In the genomic region with DNA sequence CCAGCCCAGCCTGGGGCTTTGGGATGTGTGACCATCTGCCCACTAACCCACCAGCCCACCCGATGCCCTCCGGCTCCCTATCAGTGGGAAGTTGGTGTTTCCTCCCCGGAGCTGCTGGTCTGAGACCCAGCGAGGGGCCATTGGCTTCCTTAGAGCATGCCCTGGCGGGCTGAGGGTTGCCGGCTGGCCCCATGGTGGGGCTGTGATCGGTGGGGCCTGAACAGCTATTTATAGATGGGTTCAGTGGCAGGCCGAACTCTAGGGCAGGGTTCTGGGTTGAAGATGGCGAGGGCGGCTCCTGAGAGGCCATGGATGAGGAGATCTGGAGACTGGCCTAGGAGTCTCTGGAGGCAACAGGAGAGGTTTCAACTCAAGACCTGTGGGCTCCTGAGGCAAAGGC, we compare ENCODE assay signal across 15 mouse cellular contexts. TPM values are rescaled to one million over a fixed set of nuclear protein-coding genes. Genes with fewer than 3 reads are reported as not detected.
DNase-seq lines count a peak whose midpoint lies in the region; ATAC-seq and TF ChIP-seq lines count a peak whose summit lies in the region.
"Had no signal": no experiment of that assay in that cellular context is flagged by ENCODE, and none has a peak within 500 bp of the region (broad histone marks: within the 10 kb centered on the region; RNA-seq: fewer than 3 reads in every experiment).

No protein-coding gene starts in this region.

- no peak for DNase-seq in gastrocnemius, adult 2 months
- DNase-seq in gastrocnemius, postnatal 14 days = no peak
- DNase-seq in lung, postnatal 25 days (ENCODE audit: low spot score) = no peak
- DNase-seq in limb, embryonic 10.5 days (ENCODE audit: low spot score) = no peak
- peak; percentile 53 to 76 for DNase-seq in spleen, postnatal 4 days (ENCODE audit: low spot score in 2 of 2)
- DNase-seq: cerebellum, postnatal 10 days; kidney, postnatal 25 days; midbrain, embryonic 14.5 days had no signal

- peak overlapping the region; percentile 56 for H3K4me3 ChIP-seq in gastrocnemius, adult 2 months
- H3K4me3 ChIP-seq in lung, embryonic 16.5 days (ENCODE audit: low read length) = no peak overlapping the region
- H3K4me3 ChIP-seq in limb, embryonic 10.5 days = 0 out of 2 replicates have a peak overlapping the region, but pooled peaks have one; percentile 4
- H3K4me3 ChIP-seq: hindbrain, embryonic 10.5 days; neural tube, embryonic 15.5 days had no signal

- H3K9me3 ChIP-seq in lung, embryonic 16.5 days (ENCODE audit: control insufficient read depth, low read length) = no peaks in the 10 kb centered on the region
- no peaks in the 10 kb centered on the region for H3K9me3 ChIP-seq in limb, embryonic 10.5 days (replicated peaks)
- H3K9me3 ChIP-seq: hindbrain, embryonic 10.5 days; neural tube, embryonic 15.5 days had no signal

- no peaks in the 10 kb centered on the region for H3K27me3 ChIP-seq in lung, embryonic 16.5 days (ENCODE audit: control insufficient read depth, insufficient read depth, low read depth, low read length)
- H3K27me3 ChIP-seq in limb, embryonic 10.5 days (ENCODE audit: low read depth, poor library complexity, severe bottlenecking) = no peaks in the 10 kb centered on the region
- H3K27me3 ChIP-seq: neural tube, embryonic 15.5 days had no signal

- no peak overlapping the region for H3K4me2 ChIP-seq in lung, embryonic 16.5 days (ENCODE audit: low read depth, low read length)
- H3K4me2 ChIP-seq: neural tube, embryonic 15.5 days had no signal

- TF ChIP-seq CTCF in gastrocnemius, adult 2 months (IDR thresholded peaks at IDR 0.05) = no peak

- H3K27ac ChIP-seq in gastrocnemius, adult 2 months = peak overlapping the region; percentile 59
- H3K27ac ChIP-seq in lung, embryonic 16.5 days (ENCODE audit: low read length) = no peak overlapping the region
- H3K27ac ChIP-seq in limb, embryonic 10.5 days = no peak overlapping the region
- H3K27ac ChIP-seq: neural tube, embryonic 15.5 days had no signal

- no peaks in the 10 kb centered on the region for H3K36me3 ChIP-seq in lung, embryonic 16.5 days (ENCODE audit: control insufficient read depth, insufficient read depth, low read length)
- no peaks in the 10 kb centered on the region for H3K36me3 ChIP-seq in limb, embryonic 10.5 days
- H3K36me3 ChIP-seq: hindbrain, embryonic 10.5 days; neural tube, embryonic 15.5 days had no signal

- intact Hi-C loops in gastrocnemius, adult 2 months (cut with DNase I) = no loop called here
- intact Hi-C loops in gastrocnemius, postnatal 14 days (cut with DNase I; ENCODE audit: low total_unique reads) = no loop called here

- peak overlapping the region; percentile 6; the same call in 1 of the 2 replicates for H3K9ac ChIP-seq in lung, embryonic 16.5 days (ENCODE audit: low read length)
- H3K9ac ChIP-seq: neural tube, embryonic 15.5 days had no signal

- WGBS in lung, embryonic 16.5 days = 77% methylated on average over 10 of the region's 10 CpGs
- 88% methylated on average over 10 of the region's 10 CpGs for WGBS in limb, embryonic 10.5 days

- no peak for ATAC-seq in lung, embryonic 16.5 days (ENCODE audit: low read depth)
- ATAC-seq in granulocyte monocyte progenitor cell, adult 5-6 weeks (replicated peaks; ENCODE audit: poor library complexity, severe bottlenecking) = no peak
- ATAC-seq in erythroid progenitor cell, adult 5-6 weeks (replicated peaks; ENCODE audit: low FRiP score, poor library complexity, severe bottlenecking) = no peak
- ATAC-seq: forebrain, embryonic 14.5 days had no signal

- peaks cover 4% of the 10 kb centered on the region; the same call in 1 of the 2 replicates for H3K4me1 ChIP-seq in lung, embryonic 16.5 days (replicated peaks; ENCODE audit: control insufficient read depth, insufficient read depth, low read length)
- peaks cover 6% of the 10 kb centered on the region for H3K4me1 ChIP-seq in limb, embryonic 10.5 days
- H3K4me1 ChIP-seq: neural tube, embryonic 15.5 days had no signal

RNA-seq across cellular contexts. Expression of gene Spi1, which starts 14.8 kb away (rescaled TPM):
- total RNA-seq in gastrocnemius, adult 2 months (2021) = 1 to 10 TPM in 1 of 2 experiments, under 1 TPM in 1; 0.87 to 1.2 TPM
- total RNA-seq in gastrocnemius, postnatal 14 days (2021) = 1 to 10 TPM; 1.5 to 2.1 TPM
- polyA plus RNA-seq in lung, embryonic 16.5 days (2015; fragmentation: Nextera tagmentation; extraction: Ambion mirVana) = 6.4 and 8.8 TPM in 2 replicates
- 2.0 and 2.6 TPM in 2 replicates for polyA plus RNA-seq in limb, embryonic 10.5 days (2016; fragmentation: Nextera tagmentation; extraction: Ambion mirVana)
- total RNA-seq in granulocyte monocyte progenitor cell, adult 5-6 weeks (2014; fragmentation: Nextera tagmentation) = 208 and 244 TPM in 2 replicates
- 114 and 139 TPM in 2 replicates for total RNA-seq in granulocyte monocyte progenitor cell, adult 5-6 weeks (2017)
- 37.8 and 54.1 TPM in 2 replicates for total RNA-seq in erythroid progenitor cell, adult 5-6 weeks (2015; ENCODE audit: low replicate concordance)
- total RNA-seq in erythroid progenitor cell, adult 5-6 weeks (2017; ENCODE audit: low replicate concordance) = 21.9 and 31.9 TPM in 2 replicates
- polyA plus RNA-seq: C2C12 had no signal

RNA-seq across cellular contexts. Expression of gene Mybpc3, which starts 20.9 kb away (rescaled TPM):
- total RNA-seq in gastrocnemius, adult 2 months (2021) = under 1 TPM in 1 of 2 experiments, not detected in 1; 0.06 TPM
- total RNA-seq in gastrocnemius, postnatal 14 days (2021) = under 1 TPM in 1 of 2 experiments, not detected in 1; 0.09 TPM
- 13.0 and 18.0 TPM in 2 replicates for polyA plus RNA-seq in lung, embryonic 16.5 days (2015; fragmentation: Nextera tagmentation; extraction: Ambion mirVana)
- 0.44 and 0.49 TPM in 2 replicates for polyA plus RNA-seq in limb, embryonic 10.5 days (2016; fragmentation: Nextera tagmentation; extraction: Ambion mirVana)
- 1.5 TPM in 1 of 2 replicates, not detected in the other for total RNA-seq in granulocyte monocyte progenitor cell, adult 5-6 weeks (2014; fragmentation: Nextera tagmentation)
- total RNA-seq in granulocyte monocyte progenitor cell, adult 5-6 weeks (2017) = 0.62 TPM in 1 of 2 replicates, not detected in the other
- total RNA-seq in erythroid progenitor cell, adult 5-6 weeks (2015; ENCODE audit: low replicate concordance) = not detected in 2 replicates
- not detected in 2 replicates for total RNA-seq in erythroid progenitor cell, adult 5-6 weeks (2017; ENCODE audit: low replicate concordance)
- polyA plus RNA-seq: C2C12; forebrain, embryonic 14.5 days; hindbrain, embryonic 10.5 days; midbrain, embryonic 14.5 days; neural tube, embryonic 15.5 days had no signal

RNA-seq across cellular contexts. Expression of gene Slc39a13, which starts 26.8 kb away (rescaled TPM):
- 10 to 100 TPM; 18.7 to 22.0 TPM for total RNA-seq in gastrocnemius, adult 2 months (2021)
- 10 to 100 TPM; 21.7 to 25.9 TPM for total RNA-seq in gastrocnemius, postnatal 14 days (2021)
- 39.2 and 44.4 TPM in 2 replicates for polyA plus RNA-seq in lung, embryonic 16.5 days (2015; fragmentation: Nextera tagmentation; extraction: Ambion mirVana)
- 18.1 and 31.6 TPM in 2 replicates for polyA plus RNA-seq in limb, embryonic 10.5 days (2016; fragmentation: Nextera tagmentation; extraction: Ambion mirVana)
- 10.0 and 35.1 TPM in 2 replicates for total RNA-seq in granulocyte monocyte progenitor cell, adult 5-6 weeks (2014; fragmentation: Nextera tagmentation)
- 4.8 and 9.4 TPM in 2 replicates for total RNA-seq in granulocyte monocyte progenitor cell, adult 5-6 weeks (2017)
- total RNA-seq in erythroid progenitor cell, adult 5-6 weeks (2015; ENCODE audit: low replicate concordance) = 3.8 and 11.2 TPM in 2 replicates
- 0.26 and 0.83 TPM in 2 replicates for total RNA-seq in erythroid progenitor cell, adult 5-6 weeks (2017; ENCODE audit: low replicate concordance)

RNA-seq across cellular contexts. Expression of gene Psmc3, which starts 43.2 kb away (rescaled TPM):
- total RNA-seq in gastrocnemius, adult 2 months (2021) = 100 to 1,000 TPM; 226 to 256 TPM
- total RNA-seq in gastrocnemius, postnatal 14 days (2021) = 100 to 1,000 TPM; 279 to 288 TPM
- polyA plus RNA-seq in lung, embryonic 16.5 days (2015; fragmentation: Nextera tagmentation; extraction: Ambion mirVana) = 278 and 298 TPM in 2 replicates
- polyA plus RNA-seq in limb, embryonic 10.5 days (2016; fragmentation: Nextera tagmentation; extraction: Ambion mirVana) = 359 and 373 TPM in 2 replicates
- total RNA-seq in granulocyte monocyte progenitor cell, adult 5-6 weeks (2014; fragmentation: Nextera tagmentation) = 155 and 159 TPM in 2 replicates
- 282 TPM in 2 replicates for total RNA-seq in granulocyte monocyte progenitor cell, adult 5-6 weeks (2017)
- 56.2 and 85.4 TPM in 2 replicates for total RNA-seq in erythroid progenitor cell, adult 5-6 weeks (2015; ENCODE audit: low replicate concordance)
- 101 and 248 TPM in 2 replicates for total RNA-seq in erythroid progenitor cell, adult 5-6 weeks (2017; ENCODE audit: low replicate concordance)

Comparison
In these comparisons a context has a peak if more than half of its experiments do, and no peak if none do; other contexts are left out.
1. DNase-seq: peak in spleen, postnatal 4 days (2 of 2); none in gastrocnemius, adult 2 months (single experiment), gastrocnemius, postnatal 14 days (single experiment), lung, postnatal 25 days (single experiment) and limb, embryonic 10.5 days (single experiment).
2. RNA of gene Spi1, which starts 14.8 kb away (total RNA-seq): 114 to 244 TPM in granulocyte monocyte progenitor cell, adult 5-6 weeks and 21.9 to 54.1 TPM in erythroid progenitor cell, adult 5-6 weeks; 1.5 to 2.1 TPM in gastrocnemius, postnatal 14 days and 0.87 to 1.2 TPM in gastrocnemius, adult 2 months; every median in the first group is over 4 times any median in the second.